Mouse (Mus musculus): ENCODE results near the gene Golt1b.
"Not testable (repeated sequence)": the region's sequence is repeated elsewhere in the genome, so short reads cannot be mapped to it uniquely, and the experiment has no call there.

Gene Golt1b

DNA sequence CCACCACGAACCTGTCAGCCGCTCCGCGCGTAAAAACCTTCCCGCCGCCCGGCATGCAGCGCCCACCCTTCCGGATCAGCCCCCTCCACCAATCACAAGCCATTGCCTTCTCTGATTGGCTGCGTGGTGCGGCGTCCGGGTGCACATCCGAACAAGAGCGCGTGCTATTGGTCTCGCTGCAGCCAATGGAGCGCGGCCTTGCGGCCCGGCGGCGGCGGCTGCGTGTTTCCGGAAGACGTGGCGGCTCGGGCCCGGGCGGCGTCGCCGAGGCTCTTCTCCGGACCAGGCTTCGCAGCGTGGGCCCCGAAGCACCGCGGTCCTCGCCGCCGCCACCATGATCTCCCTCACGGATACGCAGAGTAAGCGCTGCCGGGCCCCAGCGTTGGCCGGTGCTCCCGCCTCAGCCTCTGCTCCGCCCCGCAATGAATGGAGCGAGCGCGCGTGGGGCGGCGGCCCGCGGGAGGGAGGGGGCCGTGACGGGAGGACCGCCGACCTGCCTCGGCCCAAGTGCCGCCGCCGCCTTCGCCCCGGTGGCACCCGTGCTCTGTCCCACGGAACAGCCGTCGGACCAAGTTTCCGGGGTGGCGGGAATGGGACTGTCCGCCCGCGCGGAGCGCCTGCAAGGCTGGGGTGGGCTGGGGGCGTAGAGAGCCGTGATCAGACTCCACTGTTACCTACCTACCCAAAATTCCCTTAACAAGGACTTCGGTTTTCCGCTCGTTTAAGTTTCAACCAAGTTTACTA, at the start of gene Golt1b, which contains the start of gene Recql:
Gene Golt1b, plus strand, starts transcription at position 211 of the 744 bp plus-strand sequence.
Gene Recql, minus strand, starts transcription at position 77 of the 744 bp plus-strand sequence.
- peak; percentile 97 to 98 for DNase-seq (ENCODE audit: low spot score in 2 of 2)

DNA sequence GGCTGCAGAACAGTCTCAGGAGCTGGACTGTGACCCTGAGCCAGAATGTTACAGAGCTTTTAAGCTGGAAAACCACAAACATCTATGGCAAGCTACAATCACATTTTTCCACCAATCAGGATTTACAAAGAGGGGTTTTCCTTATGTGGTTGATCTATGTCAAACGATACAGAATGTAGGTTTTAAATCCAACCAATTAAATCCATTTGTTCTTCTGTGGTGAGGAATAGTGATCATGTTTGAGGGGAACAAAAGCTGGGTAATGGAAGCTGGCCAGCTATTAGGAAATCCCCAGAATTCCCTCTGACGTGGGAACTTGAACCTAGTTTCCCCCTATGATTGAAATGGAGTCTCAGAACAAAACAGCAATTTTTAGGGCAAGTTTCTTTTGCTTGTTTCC, 48.1 kb upstream of the Golt1b start:
- DNase-seq (ENCODE audit: low spot score in 2 of 2), result no peak

GRCm38 (mm10) chr6:142339576-142339975, 47.4 kb upstream of the Golt1b start:
- DNase-seq (ENCODE audit: low spot score in 2 of 2), result no peak

GRCm38 (mm10) chr6:142343561-142343960, 43.5 kb upstream of the Golt1b start:
- peak in 1 of 2 experiments; percentile 16 for DNase-seq (ENCODE audit: low spot score in 2 of 2)

DNA sequence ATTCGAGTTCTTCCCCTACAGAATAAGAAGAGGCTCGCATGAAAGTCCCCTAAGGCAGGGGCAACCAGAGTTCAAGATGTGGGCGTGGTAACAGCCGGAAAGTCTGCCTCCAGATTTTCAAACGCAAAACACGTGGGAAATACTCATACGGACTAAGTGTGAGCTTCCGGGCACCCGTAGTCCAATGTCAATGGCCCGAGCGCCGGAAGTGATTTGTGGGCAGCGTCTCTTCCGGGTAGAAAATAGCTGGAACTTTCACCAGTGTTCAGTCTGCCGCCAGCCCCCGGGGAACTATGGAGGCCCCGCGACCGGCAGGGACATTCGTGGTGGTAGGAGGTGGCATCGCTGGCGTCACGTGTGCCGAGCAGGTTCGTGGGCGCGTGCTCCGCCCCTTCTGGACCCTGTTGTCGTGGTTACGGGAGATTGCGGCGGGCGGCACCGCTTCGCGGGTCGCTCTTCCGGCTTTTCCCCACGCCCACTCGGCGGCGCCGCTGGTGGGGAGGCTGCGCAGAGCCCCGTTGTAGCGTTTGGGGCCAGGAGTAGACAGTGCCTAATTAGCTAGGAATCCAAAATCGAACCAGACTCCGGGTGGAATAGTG, 41.5 kb upstream of the Golt1b start, which contains the start of gene Pyroxd1:
Gene Pyroxd1, plus strand, starts transcription at position 215 of the 599 bp plus-strand sequence.
- DNase-seq (ENCODE audit: low spot score in 2 of 2), result peak; percentile 78 to 82

DNA sequence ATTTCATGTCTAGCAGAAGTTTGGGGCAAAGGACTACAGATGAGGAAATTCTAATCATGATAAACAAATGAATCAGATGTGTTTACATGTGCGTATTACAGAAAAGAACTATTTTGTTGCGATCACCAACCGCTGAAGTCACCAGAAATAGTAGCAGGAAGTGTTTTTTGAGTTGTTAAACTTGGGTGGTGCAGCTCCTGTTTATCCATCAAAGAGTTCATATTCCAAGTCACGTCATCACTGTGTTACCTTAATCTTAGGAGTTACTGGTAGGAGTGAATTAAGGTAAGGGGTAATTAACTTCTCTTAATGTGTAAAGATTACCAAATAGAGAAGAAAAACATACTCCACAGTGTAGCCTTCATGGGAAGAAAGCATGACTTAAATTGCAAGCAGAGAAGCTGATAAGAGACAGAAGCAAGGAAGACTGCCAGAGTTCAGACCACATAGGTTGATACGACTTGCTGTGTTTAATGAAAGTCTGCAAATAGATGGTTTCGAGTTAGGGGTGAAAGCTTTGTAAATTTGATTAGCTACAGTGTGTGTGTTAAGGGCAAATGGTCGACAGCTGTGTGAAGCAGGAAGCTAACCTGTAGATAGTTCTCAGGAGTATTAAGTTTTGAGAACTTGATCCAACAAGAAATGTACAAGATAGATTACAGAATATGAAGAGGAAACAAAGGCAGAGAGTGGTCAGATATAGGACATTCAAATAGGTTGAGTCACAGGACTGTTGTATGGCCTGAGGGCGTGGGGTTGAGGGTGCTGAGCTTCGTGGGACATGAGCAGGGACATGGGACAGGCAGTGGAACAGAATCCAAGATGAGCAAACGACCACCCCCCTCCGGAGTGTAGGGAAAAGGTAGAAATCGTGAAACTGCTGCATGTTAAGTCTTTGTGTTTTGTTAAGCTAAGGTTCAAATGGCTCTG, 40.6 kb upstream of the Golt1b start:
- no peak for DNase-seq (ENCODE audit: low spot score in 2 of 2)

- DNase-seq (ENCODE audit: low spot score in 2 of 2), result no peak
Measured at GRCm38 (mm10) chr6:142347431-142348385, 39.3 kb upstream of the Golt1b start.

DNA sequence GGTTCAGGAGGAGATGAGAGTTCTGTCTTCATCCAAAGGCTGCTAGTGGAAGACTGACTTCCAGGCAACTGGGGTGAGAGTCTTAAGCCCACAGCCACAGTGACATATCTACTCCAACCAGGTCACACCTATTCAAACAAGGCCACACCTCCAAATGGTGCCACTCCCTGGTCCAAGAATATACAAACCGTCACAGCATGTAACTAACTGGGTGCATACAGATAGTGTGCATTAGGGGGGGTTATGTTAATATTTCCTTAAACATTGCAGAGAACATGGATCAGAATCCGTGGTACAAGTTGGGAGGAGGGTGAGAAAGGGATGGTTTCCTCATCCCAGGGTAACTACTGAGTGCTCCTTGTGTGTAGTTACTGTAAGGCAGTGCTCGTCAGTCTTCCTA, 34.9 kb upstream of the Golt1b start:
- not testable (repeated sequence) for DNase-seq (ENCODE audit: low spot score in 2 of 2)

GRCm38 (mm10) chr6:142357106-142357505, 29.9 kb upstream of the Golt1b start:
- DNase-seq (ENCODE audit: low spot score in 2 of 2), result no peak

- no peak for DNase-seq (ENCODE audit: low spot score in 2 of 2)
Measured at GRCm38 (mm10) chr6:142362036-142362435, 25.0 kb upstream of the Golt1b start.

DNA sequence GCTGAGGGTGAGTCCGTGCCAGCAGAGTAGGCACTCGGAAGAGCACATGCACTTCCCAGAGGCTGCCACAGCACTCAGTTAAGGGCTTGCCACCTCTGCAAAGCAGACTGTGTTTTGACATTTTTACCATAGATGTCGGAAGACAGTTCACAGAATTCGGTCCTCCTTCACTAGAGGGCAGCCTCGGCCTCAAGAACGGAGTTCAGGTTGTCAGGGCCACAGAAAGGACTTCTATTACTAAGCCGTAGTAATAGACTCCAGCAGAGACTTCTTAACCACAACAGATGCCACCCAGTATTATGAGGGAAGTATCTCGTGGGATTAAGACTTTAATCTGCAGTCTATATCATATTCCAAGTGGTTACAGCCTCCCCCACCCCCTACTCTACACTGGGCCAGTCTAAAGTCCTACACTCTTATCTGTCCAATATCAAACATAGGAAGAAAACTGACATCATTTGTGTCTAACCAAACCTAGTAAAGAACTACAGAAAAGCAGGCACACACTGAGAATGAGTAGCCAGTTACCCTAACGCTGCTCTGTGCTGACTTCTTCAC, 23.9 kb upstream of the Golt1b start:
- no peak for DNase-seq (ENCODE audit: low spot score in 2 of 2)

GRCm38 (mm10) chr6:142365742-142366472, 21.1 kb upstream of the Golt1b start:
- no peak for DNase-seq (ENCODE audit: low spot score in 2 of 2)

GRCm38 (mm10) chr6:142366473-142367018, 20.5 kb upstream of the Golt1b start:
- DNase-seq (ENCODE audit: low spot score in 2 of 2), result no peak

DNA sequence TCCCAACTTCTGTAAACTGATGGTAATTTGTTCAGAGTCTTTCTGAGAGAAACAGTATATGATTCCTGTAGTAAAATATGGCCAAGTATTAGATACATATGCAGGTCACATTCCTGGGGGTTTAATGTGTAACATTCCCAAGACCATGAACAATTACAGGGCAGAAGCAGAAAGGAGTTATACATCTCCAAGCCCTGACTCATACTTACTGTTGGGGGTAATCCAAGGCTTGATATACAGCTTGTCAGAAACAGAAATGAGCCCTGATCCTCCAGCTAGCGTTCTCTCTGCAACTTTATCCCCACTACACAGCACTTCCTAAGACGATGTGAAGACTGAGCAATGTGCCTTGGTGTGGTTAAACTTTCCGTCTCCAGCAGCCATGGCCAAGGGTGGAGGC, 19.5 kb upstream of the Golt1b start:
- DNase-seq (ENCODE audit: low spot score in 2 of 2), result no peak

DNA sequence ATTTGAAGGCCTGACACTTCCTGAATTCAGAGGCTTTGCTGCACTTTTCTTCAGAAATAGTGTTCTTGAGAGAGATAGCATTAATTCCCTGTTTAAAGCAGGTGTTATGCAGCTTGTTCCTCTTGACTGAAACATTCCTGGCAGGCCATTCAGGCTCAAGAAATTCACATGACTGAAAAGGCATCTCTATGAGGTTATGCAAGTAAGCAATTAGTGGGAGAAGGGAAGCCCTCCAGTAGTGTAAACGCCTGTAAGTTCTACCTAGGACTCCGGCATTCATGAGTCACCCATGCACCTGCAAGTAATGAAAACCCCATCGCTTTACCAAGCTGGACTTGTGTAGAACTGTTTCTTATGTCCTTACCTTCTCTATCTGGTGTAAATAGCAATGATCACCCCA, 17.5 kb upstream of the Golt1b start:
- no peak for DNase-seq (ENCODE audit: low spot score in 2 of 2)

DNA sequence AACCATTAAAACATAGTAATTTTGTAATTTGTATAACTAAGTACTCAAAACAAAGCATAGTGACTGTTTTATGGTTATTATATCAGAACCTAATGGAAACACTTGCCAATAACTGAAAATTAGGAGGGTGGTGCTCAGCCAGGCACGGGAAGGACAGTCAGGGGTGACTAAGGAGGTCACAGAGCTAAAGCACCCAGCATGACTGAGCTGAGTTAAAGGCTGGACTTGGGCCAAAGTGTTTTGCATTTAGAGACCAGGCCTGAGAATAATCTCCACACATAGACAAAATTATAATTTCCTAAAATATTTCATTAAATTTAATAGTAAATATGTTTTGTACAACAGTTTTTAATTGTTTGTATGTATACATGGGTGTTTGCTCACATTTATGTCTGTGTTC, 9.9 kb upstream of the Golt1b start:
- no peak for DNase-seq (ENCODE audit: low spot score in 2 of 2)

GRCm38 (mm10) chr6:142378576-142379330, 8.3 kb upstream of the Golt1b start:
- DNase-seq (ENCODE audit: low spot score in 2 of 2), result no peak

DNA sequence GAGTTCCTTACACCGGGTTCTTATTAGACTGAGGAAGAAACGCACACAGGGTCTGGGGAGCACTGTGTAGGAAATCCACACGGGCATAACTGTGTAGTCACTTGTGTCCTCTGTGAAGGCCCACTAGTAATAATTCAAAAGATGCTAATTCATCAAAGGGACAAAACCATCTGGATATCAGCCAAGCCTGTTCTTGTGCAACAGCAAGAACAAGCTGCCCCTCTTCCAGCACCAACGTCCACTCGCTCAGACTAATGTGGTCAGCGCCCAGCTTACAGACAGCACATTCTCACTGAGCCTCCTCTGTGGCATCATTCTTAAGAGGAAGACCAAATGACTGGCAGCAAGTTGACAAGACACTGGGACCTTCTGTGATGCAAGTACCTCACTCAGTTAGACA, 7.1 kb upstream of the Golt1b start:
- no peak for DNase-seq (ENCODE audit: low spot score in 2 of 2)

GRCm38 (mm10) chr6:142381615-142382014, 5.4 kb upstream of the Golt1b start:
- DNase-seq (ENCODE audit: low spot score in 2 of 2), result no peak
